Mouse (Mus musculus) granulocyte monocyte progenitor cell, adult 5-6 weeks (primary cell): ENCODE results near the gene Slc8b1. TPM values are rescaled to one million over a fixed set of nuclear protein-coding genes. Genes with fewer than 3 reads are reported as not detected.

ENCODE experiments used
- ATAC-seq: replicated peaks from 2 replicates; pipeline ENCODE4 v1.8.0; 2016; ENCODE audit warnings: mild to moderate bottlenecking, moderate TSS enrichment, inconsistent platforms; ENCODE audit not compliant: poor library complexity, severe bottlenecking
- total RNA-seq, 2 experiments: library from RNA; stranded (forward) in 1 of 2; stranded (reverse) in 1 of 2; fragments of 200-712, 200-1000 nt in 1 of 2; fragments of >200 nt in 1 of 2; fragmentation: Nextera tagmentation in 1 of 2; gene quantifications; 2 replicates each; pipeline ENCODE4 v1.2.3; 2014 to 2017

The Slc8b1 gene
- 24.9 and 38.3 TPM in 2 replicates for total RNA-seq (2014; fragmentation: Nextera tagmentation)
- total RNA-seq (2017): 30.1 and 31.8 TPM in 2 replicates

DNA sequence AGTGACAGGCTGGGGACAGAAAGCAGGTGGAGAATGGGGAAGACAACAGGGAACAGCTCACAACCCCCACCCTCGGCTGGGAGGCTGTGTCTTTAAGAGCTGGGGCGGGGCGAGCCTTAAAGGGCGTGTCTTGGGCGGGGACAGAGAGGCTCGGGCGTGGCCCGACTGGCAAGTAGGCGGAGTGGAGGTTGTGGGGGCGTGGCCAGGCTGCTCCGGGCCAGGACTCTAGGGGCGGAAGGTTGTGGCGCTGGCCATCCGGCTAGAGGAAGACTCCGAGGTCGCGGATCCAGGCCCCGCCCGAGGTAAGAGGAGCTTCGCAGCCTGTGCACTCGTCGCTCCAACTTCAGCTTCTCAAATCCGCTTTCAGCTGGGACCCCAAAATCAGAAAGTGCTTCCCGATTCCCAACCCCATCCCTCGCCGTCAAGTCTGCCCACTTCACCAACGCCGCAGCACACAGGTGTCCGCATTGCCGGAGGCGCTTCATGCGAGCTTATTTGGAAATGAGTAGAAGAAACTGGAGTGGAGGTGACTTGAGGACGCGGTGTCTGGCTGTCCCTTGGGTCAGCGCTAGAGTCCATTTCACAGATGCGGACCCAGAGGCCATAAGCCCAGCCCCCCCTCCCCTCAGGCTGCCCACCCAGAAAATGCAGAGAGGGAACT is at the start of gene Slc8b1:
Gene Slc8b1, plus strand, starts transcription at position 187 of the 661 bp plus-strand sequence.
- peak; percentile 85 for ATAC-seq

GRCm38 (mm10) chr5:120461902-120462301 is 49.1 kb upstream of the Slc8b1 start:
- ATAC-seq: no peak

DNA sequence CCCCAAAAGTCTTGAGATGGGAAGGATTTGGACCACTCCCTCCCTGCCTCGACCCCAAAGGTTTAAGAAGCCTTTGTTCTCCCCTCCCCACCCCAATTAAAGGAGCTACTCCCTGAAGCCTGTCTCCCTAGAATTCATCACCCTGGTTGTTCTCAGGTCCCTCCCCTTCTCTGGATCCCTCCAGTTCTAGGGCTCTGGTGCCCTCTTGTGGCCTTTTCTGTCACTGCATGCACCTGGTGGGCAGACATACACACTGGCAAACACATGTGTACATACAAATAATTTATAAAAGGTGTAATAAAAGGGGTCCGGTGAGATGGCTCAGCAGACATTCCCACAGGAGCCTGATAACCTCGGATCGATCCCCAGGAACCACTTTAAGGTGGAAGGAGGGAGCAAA is 46.6 kb upstream of the Slc8b1 start:
- ATAC-seq: no peak

- no peak; the same call in 1 of the 2 replicates for ATAC-seq
Observed at GRCm38 (mm10) chr5:120465062-120465461, 45.9 kb upstream of the Slc8b1 start.

DNA sequence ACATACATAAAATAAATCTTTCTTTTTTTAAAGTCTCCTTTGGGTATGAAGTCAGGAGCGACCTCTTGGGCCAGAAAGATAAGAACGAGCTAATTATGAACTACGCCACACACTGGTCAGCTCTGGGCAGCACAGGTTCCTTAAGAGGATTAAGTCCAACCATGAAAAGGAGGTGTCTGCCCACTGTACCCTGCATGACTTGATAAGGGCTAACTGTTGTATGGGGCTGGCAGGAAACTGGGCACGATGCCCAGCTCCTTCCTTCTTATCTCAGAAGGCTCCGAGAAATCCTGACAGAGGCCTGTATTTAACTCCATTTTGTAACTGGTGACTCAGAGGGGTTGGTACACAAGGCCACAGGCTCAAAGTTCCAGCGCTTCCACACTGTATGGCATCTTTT is 45.1 kb upstream of the Slc8b1 start:
- ATAC-seq: 0 out of 2 replicates have a peak, but pooled peaks have one; percentile 33

DNA sequence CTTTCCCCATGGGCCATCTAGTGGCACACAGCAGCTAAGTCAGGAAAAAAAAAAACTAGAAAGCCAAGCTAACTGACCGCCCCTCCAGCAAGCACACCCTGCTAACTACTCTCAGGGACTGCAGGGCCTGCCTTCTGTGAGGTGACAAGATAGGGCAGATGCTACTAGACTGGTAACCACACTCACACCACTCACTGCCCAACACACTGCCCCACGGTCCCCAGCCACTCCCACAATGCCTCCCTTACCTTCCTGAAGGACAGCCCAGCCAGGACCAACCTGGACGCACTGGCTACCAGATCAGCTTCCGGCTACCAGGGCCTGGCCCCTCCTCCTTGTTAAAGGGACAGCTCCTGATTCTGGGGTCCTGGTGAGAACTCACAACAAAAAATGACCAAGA is 43.9 kb upstream of the Slc8b1 start:
- peak; percentile 17; the same call in 1 of the 2 replicates for ATAC-seq

DNA sequence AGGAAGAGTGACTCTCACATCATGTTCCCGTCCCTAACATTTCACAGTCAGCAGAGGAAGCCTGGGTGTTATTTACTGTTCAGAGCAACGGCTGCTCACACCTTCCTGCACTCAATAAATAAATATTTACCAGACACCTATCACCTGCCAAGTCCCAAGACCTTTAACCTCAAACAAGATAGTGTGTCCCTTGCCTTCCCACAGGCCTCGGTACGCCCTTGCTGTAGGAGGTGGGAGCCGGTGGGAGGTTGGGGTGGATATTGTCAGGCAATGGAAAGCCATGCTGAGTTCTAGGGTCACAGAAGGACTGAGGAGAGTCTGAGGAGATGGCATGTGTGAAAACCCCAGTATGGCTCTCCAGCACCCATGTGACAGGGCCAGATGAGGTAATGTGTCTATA is 42.6 kb upstream of the Slc8b1 start:
- ATAC-seq: no peak

- no peak for ATAC-seq
Observed at GRCm38 (mm10) chr5:120468830-120469229, 42.1 kb upstream of the Slc8b1 start.

DNA sequence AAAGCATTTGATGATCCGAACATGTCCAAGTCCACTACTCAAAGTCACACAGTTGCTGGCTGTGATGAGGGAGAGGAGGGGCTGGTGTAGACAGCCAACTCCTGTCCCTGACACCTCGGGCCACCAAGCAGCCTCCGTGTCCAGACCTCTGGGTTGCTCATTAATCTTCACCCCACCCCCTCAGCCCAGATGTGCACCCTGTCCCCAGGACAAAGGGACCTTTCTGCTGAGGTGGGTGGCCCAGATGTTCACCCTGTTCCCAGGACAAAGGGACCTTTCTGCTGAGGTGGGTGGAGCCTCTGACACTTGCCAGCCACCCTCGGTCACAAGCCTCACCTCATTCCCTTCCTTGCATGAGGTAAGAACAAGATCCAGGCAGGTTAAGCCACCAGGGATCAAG is 39.4 kb upstream of the Slc8b1 start:
- no peak for ATAC-seq

DNA sequence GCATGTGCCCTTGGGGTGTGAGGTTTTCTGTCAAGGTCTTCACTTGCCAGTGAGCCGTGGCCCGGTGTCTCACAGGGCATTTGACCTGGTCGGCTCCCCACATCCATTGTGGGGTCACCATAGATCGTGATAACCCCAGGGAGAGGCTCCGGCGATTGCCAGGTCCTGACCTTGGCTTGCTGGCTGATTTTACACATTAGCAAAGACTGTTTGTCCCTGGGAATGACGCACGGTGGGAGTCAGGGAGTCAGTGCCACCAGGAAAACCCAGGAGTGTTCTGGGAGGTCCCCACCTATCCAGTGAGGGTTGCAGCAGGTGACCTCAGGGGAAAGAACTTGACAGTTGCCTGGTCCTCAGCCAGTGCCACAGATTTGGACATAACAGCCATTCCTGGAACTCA is 38.2 kb upstream of the Slc8b1 start, which contains the start of gene Sdsl:
Gene Sdsl, minus strand, starts transcription at position 41 of the 400 bp plus-strand sequence.
- no peak for ATAC-seq

- ATAC-seq: no peak
Observed at GRCm38 (mm10) chr5:120473361-120473760, 37.6 kb upstream of the Slc8b1 start.

DNA sequence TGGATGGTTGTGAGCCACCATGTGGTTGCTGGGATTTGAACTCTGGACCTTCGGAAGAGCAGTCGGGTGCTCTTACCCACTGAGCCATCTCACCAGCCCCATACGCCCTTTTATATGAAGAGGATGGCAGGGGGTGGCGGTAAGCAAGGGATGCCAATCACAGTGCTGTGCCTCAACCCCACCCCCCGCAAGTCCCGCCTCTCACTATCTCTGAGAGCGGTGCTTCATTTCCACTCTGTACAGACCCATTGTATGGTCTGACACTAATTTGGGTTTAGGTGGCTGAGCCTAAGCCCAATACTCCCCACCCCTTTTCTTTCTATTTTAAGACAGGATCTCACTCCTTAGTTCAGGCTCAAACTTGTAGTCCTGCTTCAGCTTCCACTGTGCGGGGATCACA is 35.1 kb upstream of the Slc8b1 start:
- ATAC-seq: no peak

- no peak for ATAC-seq
Observed at GRCm38 (mm10) chr5:120476296-120476695, 34.7 kb upstream of the Slc8b1 start, which contains the start of gene Sds. Gene Sds (plus strand): TSS chr5:120476526.

GRCm38 (mm10) chr5:120477993-120478392 is 33.0 kb upstream of the Slc8b1 start:
- no peak for ATAC-seq

DNA sequence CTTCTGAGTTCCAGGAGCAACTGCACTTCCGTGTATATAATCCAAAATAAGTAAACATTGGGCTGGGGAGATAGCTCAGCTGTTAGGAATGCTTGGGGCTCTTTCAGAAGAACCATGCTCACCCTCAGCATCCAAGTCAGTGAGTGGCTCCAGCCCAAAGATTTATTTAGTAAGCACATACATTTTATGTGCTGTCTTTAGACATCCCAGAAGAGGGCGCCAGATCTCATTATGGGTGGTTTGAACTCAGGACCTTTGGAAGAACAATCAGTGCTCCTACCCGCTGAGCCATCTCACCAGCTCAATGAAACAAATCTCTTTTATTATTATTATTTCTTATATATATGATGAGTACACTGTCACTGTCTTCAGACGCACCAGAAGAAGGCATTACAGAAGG is 31.4 kb upstream of the Slc8b1 start:
- ATAC-seq: no peak

- ATAC-seq: no peak
Observed at GRCm38 (mm10) chr5:120481205-120481604, 29.8 kb upstream of the Slc8b1 start.

GRCm38 (mm10) chr5:120483399-120483798 is 27.6 kb upstream of the Slc8b1 start:
- ATAC-seq: no peak

GRCm38 (mm10) chr5:120487844-120488243 is 23.1 kb upstream of the Slc8b1 start:
- ATAC-seq: no peak

- ATAC-seq: no peak
Observed at GRCm38 (mm10) chr5:120490679-120491192, 20.2 kb upstream of the Slc8b1 start.

- ATAC-seq: no peak
Observed at GRCm38 (mm10) chr5:120492437-120492836, 18.5 kb upstream of the Slc8b1 start.

DNA sequence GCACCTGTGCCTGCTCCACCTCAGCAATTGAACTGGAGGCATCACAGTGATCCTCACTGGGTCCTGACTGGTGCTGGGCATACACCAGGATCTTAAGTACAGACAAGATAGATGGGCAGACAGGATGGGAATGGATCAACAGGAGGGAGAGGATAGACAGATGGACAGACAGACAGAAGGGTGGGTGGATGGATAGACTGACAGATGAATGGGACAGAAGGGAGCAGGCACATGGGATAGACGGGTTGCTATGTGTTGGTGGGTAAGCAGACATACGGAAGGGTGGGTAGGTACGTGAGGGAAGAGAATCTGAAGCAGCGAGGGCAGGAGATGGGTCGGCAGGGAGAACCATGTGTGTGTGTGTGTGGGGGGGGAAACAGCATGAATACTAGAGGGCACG is 17.5 kb upstream of the Slc8b1 start:
- ATAC-seq: no peak

DNA sequence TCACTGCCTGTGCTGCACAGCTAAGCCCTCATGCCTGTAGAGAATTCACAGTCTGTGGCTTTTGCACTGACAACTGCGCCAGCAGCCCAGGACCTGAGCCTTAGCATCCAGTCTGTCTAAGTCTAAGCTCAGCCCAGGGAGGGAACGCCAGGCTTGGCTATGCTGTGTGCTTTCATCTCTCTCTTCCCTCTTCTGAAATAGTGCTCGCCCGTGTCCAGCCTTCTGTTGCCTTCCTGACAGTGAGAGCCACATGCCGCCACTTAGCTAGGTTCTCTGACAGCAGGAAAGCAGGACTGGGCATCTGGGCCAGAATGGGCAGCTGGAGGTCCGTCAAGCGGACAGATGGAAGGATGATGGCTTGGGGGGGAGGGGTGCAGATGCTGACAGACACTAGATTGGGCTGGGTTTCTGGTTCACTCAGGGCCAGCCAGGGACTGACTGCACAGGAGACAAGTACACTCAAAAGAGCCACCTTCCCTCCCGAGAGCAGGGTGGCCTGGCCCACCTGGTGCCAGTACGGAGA is 17.0 kb upstream of the Slc8b1 start:
- ATAC-seq: no peak
